In genomic region chr6:89013690-89014061, GRCm38 (mm10) we compare ENCODE assay signal across 24 mouse cellular contexts.
A peak's percentile ranks its signal among the peaks of the same experiment; 100 is the strongest.
DNase-seq lines count a peak whose midpoint lies in the region; ATAC-seq and TF ChIP-seq lines count a peak whose summit lies in the region.
"Had no signal": no experiment of that assay in that cellular context is flagged by ENCODE, and none has a peak within 500 bp of the region (broad histone marks: within the 10 kb centered on the region; RNA-seq: fewer than 3 reads in every experiment).

No protein-coding gene starts in this region.

- H3K9ac ChIP-seq in forebrain, embryonic 11.5 days (ENCODE audit: low read length), result peak overlapping the region; percentile 32; the same call in 1 of the 2 replicates
- no peak overlapping the region for H3K9ac ChIP-seq in forebrain, postnatal 0 days
- peak overlapping the region; percentile 20; the same call in 1 of the 2 replicates for H3K9ac ChIP-seq in hindbrain, embryonic 13.5 days
- H3K9ac ChIP-seq in midbrain, embryonic 13.5 days (replicated peaks), result peak overlapping the region; percentile 28
- H3K9ac ChIP-seq in neural tube, embryonic 14.5 days (replicated peaks; ENCODE audit: low read depth, low read length), result 0 out of 2 replicates have a peak overlapping the region, but pooled peaks have one; percentile 7
- H3K9ac ChIP-seq: embryonic facial prominence, embryonic 13.5 days; heart, embryonic 12.5 days; limb, embryonic 12.5 days; liver, embryonic 12.5 days had no signal

- H3K27ac ChIP-seq in forebrain, embryonic 11.5 days (ENCODE audit: low read depth, low read length), result peak overlapping the region; percentile 84
- no peak overlapping the region for H3K27ac ChIP-seq in forebrain, postnatal 0 days (ENCODE audit: low read depth, low read length)
- H3K27ac ChIP-seq in hindbrain, embryonic 13.5 days, result peak overlapping the region; percentile 90
- peak overlapping the region; percentile 94 for H3K27ac ChIP-seq in midbrain, embryonic 13.5 days
- peak overlapping the region; percentile 69 for H3K27ac ChIP-seq in neural tube, embryonic 14.5 days (ENCODE audit: low read depth, low read length)
- H3K27ac ChIP-seq in limb, embryonic 10.5 days, result no peak overlapping the region
- H3K27ac ChIP-seq: embryonic facial prominence, embryonic 13.5 days; limb, embryonic 12.5 days; liver, embryonic 12.5 days had no signal

- ATAC-seq in forebrain, embryonic 11.5 days (replicated peaks; ENCODE audit: low FRiP score), result no peak
- ATAC-seq in forebrain, postnatal 0 days, result no peak
- ATAC-seq in hindbrain, embryonic 13.5 days (ENCODE audit: low FRiP score), result no peak; the same call in none of the 2 replicates
- ATAC-seq in midbrain, embryonic 13.5 days, result no peak; the same call in 1 of the 2 replicates
- ATAC-seq in neural tube, embryonic 14.5 days (ENCODE audit: low read depth), result no peak
- ATAC-seq: CD4-positive, CD25-positive, alpha-beta regulatory T cell, adult 4 months; liver, embryonic 12.5 days; Patski had no signal

- H3K4me1 ChIP-seq in forebrain, embryonic 11.5 days (replicated peaks; ENCODE audit: control insufficient read depth, insufficient read depth, low read length), result peaks cover 21% of the 10 kb centered on the region
- H3K4me1 ChIP-seq in forebrain, postnatal 0 days (ENCODE audit: insufficient read depth), result peaks cover 4% of the 10 kb centered on the region; the same call in 1 of the 2 replicates
- H3K4me1 ChIP-seq in hindbrain, embryonic 13.5 days (replicated peaks), result peaks cover 58% of the 10 kb centered on the region
- peaks cover 59% of the 10 kb centered on the region for H3K4me1 ChIP-seq in midbrain, embryonic 13.5 days (replicated peaks)
- H3K4me1 ChIP-seq in neural tube, embryonic 14.5 days (ENCODE audit: control insufficient read depth, insufficient read depth, low read length), result peaks cover 24% of the 10 kb centered on the region
- peaks cover 26% of the 10 kb centered on the region for H3K4me1 ChIP-seq in limb, embryonic 10.5 days

- H3K4me3 ChIP-seq in forebrain, embryonic 11.5 days (ENCODE audit: low read depth, low read length), result no peak overlapping the region
- H3K4me3 ChIP-seq in forebrain, postnatal 0 days (ENCODE audit: low read depth, low read length), result no peak overlapping the region
- H3K4me3 ChIP-seq in hindbrain, embryonic 13.5 days, result no peak overlapping the region
- H3K4me3 ChIP-seq in midbrain, embryonic 13.5 days (replicated peaks), result no peak overlapping the region
- H3K4me3 ChIP-seq in neural tube, embryonic 14.5 days (ENCODE audit: low read depth, low read length), result no peak overlapping the region
- no peak overlapping the region for H3K4me3 ChIP-seq in limb, embryonic 10.5 days
- H3K4me3 ChIP-seq: embryonic facial prominence, embryonic 13.5 days; heart, embryonic 12.5 days; limb, embryonic 12.5 days; liver, embryonic 12.5 days; megakaryocyte, embryonic 14.5 days had no signal

- no peaks in the 10 kb centered on the region for H3K36me3 ChIP-seq in forebrain, embryonic 11.5 days (ENCODE audit: control insufficient read depth, insufficient read depth, low read length)
- no peaks in the 10 kb centered on the region for H3K36me3 ChIP-seq in forebrain, postnatal 0 days (ENCODE audit: insufficient read depth)
- no peaks in the 10 kb centered on the region for H3K36me3 ChIP-seq in hindbrain, embryonic 13.5 days
- H3K36me3 ChIP-seq in midbrain, embryonic 13.5 days, result no peaks in the 10 kb centered on the region
- H3K36me3 ChIP-seq in neural tube, embryonic 14.5 days (ENCODE audit: control insufficient read depth, insufficient read depth, low read length), result no peaks in the 10 kb centered on the region
- no peaks in the 10 kb centered on the region for H3K36me3 ChIP-seq in limb, embryonic 10.5 days
- H3K36me3 ChIP-seq: embryonic facial prominence, embryonic 13.5 days; heart, embryonic 12.5 days; limb, embryonic 12.5 days; liver, embryonic 12.5 days had no signal

- no peak overlapping the region for H3K4me2 ChIP-seq in forebrain, embryonic 11.5 days (ENCODE audit: low read depth, low read length, severe bottlenecking)
- no peak overlapping the region for H3K4me2 ChIP-seq in forebrain, postnatal 0 days (ENCODE audit: low read depth)
- H3K4me2 ChIP-seq in hindbrain, embryonic 13.5 days, result no peak overlapping the region
- 0 out of 2 replicates have a peak overlapping the region, but pooled peaks have one; percentile 5 for H3K4me2 ChIP-seq in midbrain, embryonic 13.5 days (replicated peaks)
- peak overlapping the region; percentile 14; the same call in 1 of the 2 replicates for H3K4me2 ChIP-seq in neural tube, embryonic 14.5 days (ENCODE audit: low read depth, low read length)
- H3K4me2 ChIP-seq: embryonic facial prominence, embryonic 13.5 days; heart, embryonic 12.5 days; limb, embryonic 12.5 days; liver, embryonic 12.5 days had no signal

- H3K27me3 ChIP-seq in forebrain, embryonic 11.5 days (ENCODE audit: control insufficient read depth, insufficient read depth, low read length), result peaks cover 3% of the 10 kb centered on the region; the same call in 1 of the 2 replicates
- peaks cover 6% of the 10 kb centered on the region; the same call in 1 of the 2 replicates for H3K27me3 ChIP-seq in forebrain, postnatal 0 days (ENCODE audit: insufficient read depth, low read length)
- H3K27me3 ChIP-seq in hindbrain, embryonic 13.5 days, result peaks cover 52% of the 10 kb centered on the region
- H3K27me3 ChIP-seq in midbrain, embryonic 13.5 days, result 0 out of 2 replicates have a peak, but pooled peaks cover 3% of the 10 kb centered on the region
- no peaks in the 10 kb centered on the region for H3K27me3 ChIP-seq in neural tube, embryonic 14.5 days (ENCODE audit: control insufficient read depth, insufficient read depth, low read length)
- H3K27me3 ChIP-seq in limb, embryonic 10.5 days (ENCODE audit: low read depth, poor library complexity, severe bottlenecking), result peaks cover 30% of the 10 kb centered on the region
- H3K27me3 ChIP-seq: embryonic facial prominence, embryonic 13.5 days; Patski had no signal

- H3K9me3 ChIP-seq in forebrain, embryonic 11.5 days (ENCODE audit: control insufficient read depth, low read length), result no peaks in the 10 kb centered on the region
- no peaks in the 10 kb centered on the region for H3K9me3 ChIP-seq in forebrain, postnatal 0 days (ENCODE audit: low read length)
- H3K9me3 ChIP-seq in hindbrain, embryonic 13.5 days, result no peaks in the 10 kb centered on the region
- H3K9me3 ChIP-seq in midbrain, embryonic 13.5 days, result no peaks in the 10 kb centered on the region
- H3K9me3 ChIP-seq in neural tube, embryonic 14.5 days (ENCODE audit: control insufficient read depth, low read length), result no peaks in the 10 kb centered on the region
- H3K9me3 ChIP-seq in limb, embryonic 10.5 days (replicated peaks), result no peaks in the 10 kb centered on the region
- H3K9me3 ChIP-seq: embryonic facial prominence, embryonic 13.5 days; heart, embryonic 12.5 days; limb, embryonic 12.5 days; liver, embryonic 12.5 days; megakaryocyte, embryonic 14.5 days had no signal

- no peak for DNase-seq in forebrain, embryonic 11.5 days (ENCODE audit: low spot score)
- DNase-seq in forebrain, postnatal 0 days, result no peak
- DNase-seq in heart, adult 8-10 months (ENCODE audit: low spot score), result no peak
- DNase-seq in heart, adult 11 months, result no peak
- DNase-seq in limb, embryonic 10.5 days (ENCODE audit: low spot score), result no peak
- DNase-seq: adrenal gland, adult 8-10 months; cerebellum, adult 9-10 months; gastrocnemius, postnatal 36 days; heart, postnatal 14 days; kidney, adult 9 months; kidney, postnatal 25 days; lung, adult 2 months; right cerebral cortex, postnatal 14 days; spleen, adult 18-20 months had no signal

- WGBS in forebrain, embryonic 11.5 days, result 46% methylated on average over 8 of the region's 8 CpGs
- 52% methylated on average over 8 of the region's 8 CpGs for WGBS in forebrain, postnatal 0 days
- WGBS in hindbrain, embryonic 13.5 days, result 44% methylated on average over 8 of the region's 8 CpGs
- WGBS in midbrain, embryonic 13.5 days, result 26% methylated on average over 8 of the region's 8 CpGs
- 45% methylated on average over 8 of the region's 8 CpGs for WGBS in neural tube, embryonic 14.5 days
- WGBS in limb, embryonic 10.5 days, result 64% methylated on average over 8 of the region's 8 CpGs

- no peak for TF ChIP-seq CTCF in forebrain, postnatal 0 days (IDR thresholded peaks at IDR 0.05; ENCODE audit: low read depth)

Comparison
In these comparisons a context has a peak if more than half of its experiments do, and no peak if none do; other contexts are left out.
1. H3K27ac ChIP-seq: peak in forebrain, embryonic 11.5 days (single experiment), hindbrain, embryonic 13.5 days (single experiment), midbrain, embryonic 13.5 days (single experiment) and neural tube, embryonic 14.5 days (single experiment); none in forebrain, postnatal 0 days (single experiment) and limb, embryonic 10.5 days (single experiment).
2. H3K4me2 ChIP-seq: peak in midbrain, embryonic 13.5 days (single experiment) and neural tube, embryonic 14.5 days (single experiment); none in forebrain, embryonic 11.5 days (single experiment), forebrain, postnatal 0 days (single experiment) and hindbrain, embryonic 13.5 days (single experiment).